Mouse (Mus musculus) adrenal gland, postnatal 36 days (tissue): ENCODE results near the gene A3galt2. TPM values are rescaled to one million over a fixed set of nuclear protein-coding genes. Genes with fewer than 3 reads are reported as not detected.

Experiments
- DNase-seq, 2 experiments: peaks; one replicate each; pipeline ENCODE4 v3.0.0; 2021; ENCODE audit warnings: mixed read lengths in 1 of 2
- total RNA-seq, 2 experiments: library from RNA; stranded (reverse); gene quantifications; 2 replicates each; pipeline ENCODE4 v1.2.3; 2021

The A3galt2 gene
- total RNA-seq, 2 experiments from 2014 or later = 0.16 to 0.30 TPM

DNA sequence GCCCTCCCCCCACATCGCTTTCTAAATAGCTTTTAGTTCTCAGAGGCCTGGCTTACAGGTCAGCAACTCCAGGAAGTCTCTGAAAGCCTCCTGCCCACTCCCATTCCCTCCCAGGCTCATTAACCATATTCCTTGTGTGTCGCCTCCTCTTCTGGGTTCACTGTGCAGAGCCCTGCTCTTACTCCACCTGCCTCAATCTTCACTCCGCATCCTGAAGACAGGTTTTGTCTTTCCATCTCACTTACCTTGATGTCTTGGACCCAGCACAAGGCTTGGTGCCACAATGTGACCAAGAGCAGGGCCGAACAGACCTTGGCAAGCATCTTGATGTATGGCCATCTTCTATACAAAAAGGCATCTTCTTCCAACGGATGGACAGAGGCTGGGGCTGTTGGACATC is 4.0 kb downstream of the A3galt2 start:
- DNase-seq = no peak

GRCm38 (mm10) chr4:128760029-128760428 is 4.9 kb downstream of the A3galt2 start:
- no peak for DNase-seq

GRCm38 (mm10) chr4:128766929-128767328 is 11.8 kb downstream of the A3galt2 start:
- DNase-seq = no peak

GRCm38 (mm10) chr4:128768120-128768519 is 13.0 kb downstream of the A3galt2 start:
- peak in 1 of 2 experiments; percentile 39 for DNase-seq

DNA sequence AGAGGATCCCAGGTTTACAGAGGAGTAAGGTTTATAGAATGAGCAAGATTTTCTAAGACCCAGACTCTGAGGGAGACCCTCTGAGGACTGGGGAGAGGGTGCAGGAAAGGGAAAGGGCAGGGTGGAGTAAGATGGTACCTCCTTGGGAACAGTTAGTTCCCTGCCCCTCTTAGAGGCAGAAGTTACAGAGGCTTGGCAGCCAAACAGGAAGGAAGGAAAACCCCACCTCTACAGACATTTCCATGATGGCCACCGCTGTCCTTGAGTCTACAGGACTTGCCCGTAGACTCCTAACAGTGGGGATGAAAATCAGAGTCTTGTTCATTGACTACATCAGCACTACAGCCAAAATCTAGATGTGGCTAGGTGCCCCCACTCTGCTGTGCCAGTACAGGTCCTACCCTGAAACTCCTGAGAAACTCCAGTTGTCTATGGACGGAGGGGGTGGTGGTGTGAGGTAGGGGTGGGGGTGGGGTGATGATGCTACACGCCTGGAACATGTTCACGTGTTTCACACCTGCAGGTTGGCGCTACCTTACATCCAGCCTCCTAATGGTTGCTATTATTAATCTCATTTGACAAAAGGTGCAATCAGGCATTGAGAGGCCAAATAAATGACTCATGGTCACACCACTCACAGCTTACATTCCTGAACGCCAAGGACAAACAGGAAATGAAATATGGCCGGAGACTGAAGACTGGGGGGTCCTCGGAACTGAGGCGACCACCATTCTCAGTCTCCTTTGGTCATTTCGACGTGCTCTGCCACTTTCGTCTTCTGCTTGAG is 14.6 kb downstream of the A3galt2 start:
- DNase-seq = no peak

GRCm38 (mm10) chr4:128770698-128771097 is 15.5 kb downstream of the A3galt2 start:
- DNase-seq = no peak

DNA sequence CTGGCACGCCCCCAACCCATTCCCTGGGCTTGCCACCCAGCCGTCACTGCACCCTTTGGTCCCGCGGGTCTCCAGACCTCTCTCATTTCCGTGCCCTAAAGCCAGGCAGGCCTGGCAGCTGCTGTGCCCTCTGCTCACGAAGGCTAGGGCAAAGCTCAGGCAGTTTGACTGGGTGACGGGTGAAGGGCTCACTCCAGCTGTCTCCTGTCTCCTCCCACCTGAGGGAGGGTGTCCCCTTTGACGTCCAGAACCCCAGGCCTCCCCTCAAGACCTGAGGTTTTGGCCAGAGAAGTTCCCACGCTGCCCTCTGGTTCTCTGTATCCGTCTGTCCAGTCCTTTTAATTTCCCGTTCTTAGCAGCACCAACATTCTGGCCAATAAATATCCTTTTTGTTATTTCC is 18.7 kb downstream of the A3galt2 start:
- no peak for DNase-seq

GRCm38 (mm10) chr4:128774467-128774866 is 19.3 kb downstream of the A3galt2 start:
- peak; percentile 49 to 66 for DNase-seq

- peak; percentile 81 to 82 for DNase-seq
These were observed 21.6 kb downstream of the A3galt2 start for GRCm38 (mm10) chr4:128776568-128777289.

- DNase-seq = no peak
These were observed 22.4 kb downstream of the A3galt2 start for GRCm38 (mm10) chr4:128777593-128777992.

DNA sequence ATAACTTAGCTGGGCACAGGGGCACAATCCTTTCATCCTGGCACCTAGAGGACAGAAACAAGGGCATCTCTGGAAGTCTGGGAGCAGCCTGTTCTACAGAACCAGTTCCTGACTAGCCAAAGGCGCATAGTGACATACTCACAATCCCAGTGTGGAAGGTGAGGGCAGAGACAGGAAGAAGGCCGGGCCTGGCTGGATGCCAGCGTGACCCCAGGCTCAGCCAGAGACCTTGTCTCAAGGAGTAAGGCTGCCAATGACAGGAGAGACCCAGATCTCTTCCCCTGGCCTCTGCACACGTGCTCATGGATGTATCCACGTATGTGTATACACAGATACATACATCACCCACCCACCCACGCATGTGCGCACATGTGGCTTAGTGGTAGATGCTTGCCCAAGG is 26.9 kb downstream of the A3galt2 start:
- DNase-seq = no peak

DNA sequence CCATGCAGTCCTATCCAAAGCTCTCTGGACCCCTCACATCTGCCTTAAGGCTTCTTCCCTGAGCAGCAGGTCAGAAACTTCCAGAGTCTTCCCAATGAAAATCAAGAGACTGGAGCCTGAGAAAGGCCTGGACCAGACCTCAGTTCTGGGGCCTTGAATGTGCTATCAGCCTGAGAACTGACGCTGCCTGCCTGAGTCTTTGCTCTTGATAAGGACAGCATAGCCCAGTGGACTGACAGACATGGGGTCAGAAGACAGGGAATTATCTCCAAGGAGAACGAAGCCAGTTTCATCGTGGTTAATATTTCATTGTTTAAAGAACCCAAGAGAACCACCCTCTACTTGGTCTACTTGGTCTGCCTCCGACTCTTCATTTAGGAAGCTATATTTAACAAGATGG is 27.5 kb downstream of the A3galt2 start:
- DNase-seq = no peak

- DNase-seq = no peak
These were observed 29.9 kb downstream of the A3galt2 start for GRCm38 (mm10) chr4:128784950-128785631.

- DNase-seq = no peak
These were observed 30.9 kb downstream of the A3galt2 start for GRCm38 (mm10) chr4:128785921-128786654.

DNA sequence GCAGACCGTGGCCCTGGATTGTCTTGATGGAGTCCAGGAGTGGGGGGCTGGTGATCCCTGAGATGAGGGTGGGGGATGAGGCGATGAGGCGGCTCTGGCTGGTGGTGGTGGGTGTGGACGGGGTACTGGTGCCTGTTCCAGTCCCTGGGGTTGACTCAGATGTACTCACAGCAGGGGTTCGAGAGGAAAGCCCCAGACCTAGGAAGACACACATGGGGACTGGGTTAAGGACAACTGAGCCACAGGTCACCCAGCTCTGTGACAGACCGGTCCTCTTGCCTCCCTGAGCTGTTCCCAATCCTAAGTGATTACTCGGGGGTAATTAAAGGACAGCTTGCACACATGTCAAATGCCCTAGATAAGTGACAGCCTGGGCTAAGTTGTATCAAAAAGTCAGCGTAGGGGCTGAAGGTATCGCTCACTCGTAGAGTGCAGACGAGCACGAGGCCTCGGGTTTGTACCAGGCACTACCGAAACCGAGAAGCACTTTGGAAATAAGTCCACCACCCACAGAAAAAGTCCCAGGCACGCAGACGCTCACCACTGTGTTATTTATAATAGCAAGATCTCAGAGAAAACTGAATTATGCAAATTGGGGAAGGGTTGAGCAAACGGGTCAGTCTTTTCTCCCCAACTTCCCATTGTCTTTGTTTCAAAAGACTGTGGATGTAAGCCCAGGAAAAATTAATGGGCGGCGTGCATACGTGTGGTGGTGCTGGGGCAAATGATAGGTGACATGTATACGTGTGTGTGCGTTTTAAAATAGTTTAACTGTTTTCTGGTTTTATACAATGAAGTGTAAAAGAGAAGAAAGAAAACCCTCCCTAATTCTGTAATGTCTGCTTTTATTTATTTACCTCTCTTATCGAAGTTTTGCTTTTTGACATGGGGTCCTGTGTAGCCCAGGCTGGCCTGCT is 32.1 kb downstream of the A3galt2 start:
- no peak for DNase-seq

- DNase-seq = no peak
These were observed 32.9 kb downstream of the A3galt2 start for GRCm38 (mm10) chr4:128788108-128788507.

- no peak for DNase-seq
These were observed 34.5 kb downstream of the A3galt2 start for GRCm38 (mm10) chr4:128789646-128790045.

GRCm38 (mm10) chr4:128793710-128794109 is 38.5 kb downstream of the A3galt2 start:
- DNase-seq = peak; percentile 91 to 94

- peak; percentile 50 to 60 for DNase-seq
These were observed 39.0 kb downstream of the A3galt2 start for GRCm38 (mm10) chr4:128794198-128794597.

- peak; percentile 24 to 64 for DNase-seq
These were observed 40.4 kb downstream of the A3galt2 start for GRCm38 (mm10) chr4:128795596-128795995.

GRCm38 (mm10) chr4:128796788-128797187 is 41.6 kb downstream of the A3galt2 start:
- no peak for DNase-seq
